Mouse (Mus musculus) testis, adult 2 months (tissue): ENCODE results near the gene Apol7e. TPM values are rescaled to one million over a fixed set of nuclear protein-coding genes. Genes with fewer than 3 reads are reported as not detected.

Experiments used
- H3K27ac ChIP-seq: fragments of 200-500 bp; 2 replicates; pipeline ENCODE4 v1.5.1; 2012; ENCODE audit warnings: low read depth, low read length; ENCODE audit not compliant: control insufficient read depth, insufficient read depth
- H3K27me3 ChIP-seq: fragments of 200-500 bp; 2 replicates; pipeline ENCODE4 v1.6.1; 2012; ENCODE audit warnings: mild to moderate bottlenecking, low read length, moderate library complexity; ENCODE audit not compliant: control insufficient read depth, insufficient read depth
- H3K36me3 ChIP-seq: fragments of 200-500 bp; 2 replicates; pipeline ENCODE4 v1.6.1; 2012; ENCODE audit warnings: mild to moderate bottlenecking, low read length; ENCODE audit not compliant: control insufficient read depth, insufficient read depth
- H3K4me1 ChIP-seq: fragments of 200-500 bp; 2 replicates; pipeline ENCODE4 v1.6.1; 2012; ENCODE audit warnings: low read length; ENCODE audit not compliant: control insufficient read depth, insufficient read depth
- H3K4me3 ChIP-seq: fragments of 200-500 bp; 2 replicates; pipeline ENCODE4 v1.5.1; 2012; ENCODE audit warnings: low read depth, mild to moderate bottlenecking, low read length, moderate library complexity, mixed read lengths; ENCODE audit not compliant: control insufficient read depth
- CTCF ChIP-seq: fragments of 200-500 bp; IDR thresholded peaks from 2 replicates; pipeline ENCODE4 v1.5.1; 2012; ENCODE audit warnings: low read depth, mild to moderate bottlenecking, inconsistent platforms, low read length, moderate library complexity; ENCODE audit not compliant: control insufficient read depth, insufficient read depth, insufficient replicate concordance
- POLR2A ChIP-seq: fragments of 200-500 bp; IDR thresholded peaks from 2 replicates; pipeline ENCODE4 v1.6.1; 2012; ENCODE audit warnings: low read depth, mild to moderate bottlenecking, inconsistent platforms, low read length, moderate library complexity; ENCODE audit not compliant: control insufficient read depth
- polyA plus RNA-seq: library from polyadenylated mRNA; depleted of rRNA; stranded (reverse); fragments of >200 nt; gene quantifications from 2 replicates; pipeline ENCODE4 v1.2.3, GENCODE M21; 2012; rRNA removed

Apol7e gene
- polyA plus RNA-seq, 1 experiment = not detected

DNA sequence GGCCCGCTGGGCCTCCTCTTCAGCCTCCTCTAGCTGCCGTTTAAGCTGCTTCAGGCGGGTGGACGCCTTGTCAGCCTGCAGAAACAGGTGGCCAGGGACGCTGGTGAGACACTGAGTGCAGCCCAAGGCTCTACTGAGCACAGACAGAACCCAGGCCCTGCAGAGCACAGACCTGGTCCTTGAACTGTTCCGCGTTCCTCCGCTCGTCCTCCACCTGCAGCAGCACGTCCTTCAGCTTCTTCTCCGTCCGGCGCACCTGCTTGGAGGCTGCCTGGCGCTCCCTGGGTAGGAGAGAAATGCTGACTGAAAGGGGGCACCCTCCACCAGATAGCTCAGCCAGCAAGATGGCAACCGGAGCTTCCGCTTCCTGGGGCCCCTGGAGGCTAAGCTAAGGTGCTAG is 64.4 kb downstream of the Apol7e start:
- H3K36me3 ChIP-seq = no peaks in the 10 kb centered on the region
- TF ChIP-seq CTCF (no peak), POLR2A (no peak)

DNA sequence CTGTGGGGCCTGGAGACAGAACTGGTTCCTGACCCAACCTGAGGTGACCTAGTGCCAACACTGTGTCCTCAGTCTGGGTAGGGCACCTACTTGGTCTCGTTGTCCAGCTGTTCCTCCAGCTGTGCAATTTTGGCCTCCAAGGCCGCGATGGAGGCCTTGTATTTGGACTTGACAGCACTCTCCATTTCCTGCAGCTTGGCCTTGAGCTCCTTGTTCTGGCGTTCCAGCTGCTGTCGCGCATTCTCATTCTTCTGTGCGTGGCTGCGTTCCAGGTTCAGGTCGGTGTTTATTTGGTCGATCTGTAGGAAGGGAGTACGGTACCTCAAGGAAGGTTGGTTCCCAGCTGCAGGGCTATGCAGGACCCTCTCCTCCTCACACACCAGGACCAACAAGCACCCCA is 65.0 kb downstream of the Apol7e start:
- Histone ChIP-seq H3K4me1 (peaks cover 3% of the 10 kb centered on the region; the same call in 1 of the 2 replicates), H3K27me3 (no peaks in the 10 kb centered on the region), H3K4me3 (no peak overlapping the region), H3K36me3 (no peaks in the 10 kb centered on the region), H3K27ac (peak overlapping the region; percentile 63)
- TF ChIP-seq POLR2A = no peak
- no peak for TF ChIP-seq CTCF

More for the DNA sequence above, 64.4 kb downstream of the Apol7e start:
- peaks cover 3% of the 10 kb centered on the region; the same call in 1 of the 2 replicates for H3K4me1 ChIP-seq
- H3K27ac ChIP-seq = peak overlapping the region; percentile 63
- no peaks in the 10 kb centered on the region for H3K27me3 ChIP-seq
- no peak overlapping the region for H3K4me3 ChIP-seq

DNA sequence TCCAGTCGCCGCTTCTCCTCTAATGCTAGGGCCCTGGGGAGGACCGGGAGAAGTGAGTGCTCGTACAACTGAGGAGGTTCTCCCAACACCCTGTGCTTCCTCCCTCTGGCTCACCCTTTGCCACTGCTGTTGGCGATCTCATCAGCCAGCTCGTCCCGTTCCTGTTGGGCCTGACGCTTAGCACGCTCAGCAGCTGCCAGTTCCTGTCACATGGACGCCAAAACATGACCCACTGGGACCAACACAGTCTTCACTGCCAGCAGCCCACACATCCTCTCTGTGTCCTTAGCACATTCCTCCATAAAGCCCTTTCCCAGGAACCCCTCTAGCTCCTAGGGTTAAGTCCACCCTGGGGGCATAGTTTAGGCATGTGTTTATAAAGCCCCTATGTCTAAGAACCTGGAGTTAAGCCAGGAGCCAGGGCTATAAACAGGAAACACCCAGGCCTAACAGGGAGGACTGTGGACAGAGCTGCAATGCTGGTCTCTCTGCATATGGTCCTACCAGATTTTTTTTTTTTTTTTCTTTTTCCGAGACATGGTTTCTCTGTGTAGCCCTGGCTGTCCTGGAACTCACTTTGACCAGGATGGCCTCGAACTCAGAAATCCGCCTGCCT is 65.8 kb downstream of the Apol7e start:
- Histone ChIP-seq H3K4me1 (peaks cover 3% of the 10 kb centered on the region; the same call in 1 of the 2 replicates), H3K27me3 (no peaks in the 10 kb centered on the region), H3K36me3 (no peaks in the 10 kb centered on the region), H3K4me3 (no peak overlapping the region), H3K27ac (peak overlapping the region; percentile 63)
- no peak for TF ChIP-seq CTCF
- peak; percentile 20; the same call in 1 of the 2 replicates for TF ChIP-seq POLR2A

DNA sequence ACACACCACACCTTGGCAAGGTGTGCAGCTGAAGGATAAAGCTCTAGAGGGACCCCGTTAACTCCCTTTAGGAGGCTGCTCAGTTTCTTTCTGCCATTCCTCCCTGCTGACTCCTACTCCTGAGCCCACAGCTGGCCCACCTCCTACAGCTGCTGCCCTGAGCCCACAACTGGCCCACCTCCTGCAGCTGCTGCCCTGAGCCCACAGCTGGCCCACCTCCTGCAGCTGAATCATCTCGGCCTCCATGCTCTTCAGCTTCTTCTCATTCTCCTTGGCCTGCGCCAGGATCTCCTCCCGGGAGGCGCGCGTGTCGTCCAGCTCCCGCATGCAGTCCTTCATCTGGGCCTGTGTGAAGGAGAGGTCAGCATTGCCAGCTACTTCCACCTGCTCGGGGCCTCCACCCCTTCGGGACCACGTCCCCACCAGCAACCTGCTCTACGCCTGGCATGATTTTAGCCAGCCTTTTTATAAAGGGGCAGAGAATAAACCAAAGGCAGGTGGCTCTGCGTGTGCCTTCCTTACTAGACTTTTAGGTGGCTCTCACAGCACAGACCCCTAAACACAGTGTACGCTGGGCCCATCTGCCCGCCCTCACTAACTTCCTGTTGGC is 66.9 kb downstream of the Apol7e start:
- TF ChIP-seq POLR2A (no peak), CTCF (no peak)
- peak overlapping the region; percentile 14; the same call in 1 of the 2 replicates for H3K27ac ChIP-seq

DNA sequence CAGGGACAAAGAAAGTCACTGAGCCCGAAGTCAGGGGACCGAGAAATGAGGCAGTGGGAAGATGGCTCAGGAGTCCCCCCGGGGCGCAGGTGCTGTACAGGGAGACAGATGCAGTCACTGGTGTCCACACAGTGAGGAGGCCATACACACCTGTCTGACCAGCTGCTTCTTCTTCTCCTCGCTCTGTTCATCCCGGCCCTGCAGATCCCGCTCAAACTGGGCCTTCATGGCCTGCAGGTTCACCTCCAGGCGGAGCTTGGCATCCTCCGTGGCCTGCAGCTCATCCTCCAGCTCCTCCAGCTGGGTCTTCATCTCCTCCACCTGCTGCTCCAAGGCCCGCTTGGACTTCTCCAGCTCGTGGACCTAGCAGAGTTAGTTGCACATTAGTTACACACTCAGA is 68.3 kb downstream of the Apol7e start:
- H3K4me3 ChIP-seq = no peak overlapping the region
- H3K4me1 ChIP-seq = peaks cover 3% of the 10 kb centered on the region; the same call in 1 of the 2 replicates
- H3K36me3 ChIP-seq = no peaks in the 10 kb centered on the region
- no peak overlapping the region for H3K27ac ChIP-seq
- TF ChIP-seq POLR2A = no peak
- TF ChIP-seq CTCF = no peak
- H3K27me3 ChIP-seq = no peaks in the 10 kb centered on the region

More for the DNA sequence above, 66.9 kb downstream of the Apol7e start:
- no peaks in the 10 kb centered on the region for H3K36me3 ChIP-seq
- peaks cover 3% of the 10 kb centered on the region; the same call in 1 of the 2 replicates for H3K4me1 ChIP-seq
- no peaks in the 10 kb centered on the region for H3K27me3 ChIP-seq
- H3K4me3 ChIP-seq = no peak overlapping the region

Other genes with a start within 250 kb of the Apol7e start
- 0.28 and 0.38 TPM in 2 replicates for gene Apol10a, start 221.8 kb upstream of the Apol7e start, polyA plus RNA-seq
- gene Apol11a, start 190.6 kb upstream of the Apol7e start, polyA plus RNA-seq = 0.15 and 0.22 TPM in 2 replicates
- 2.2 and 2.5 TPM in 2 replicates for gene Apol7c, start 165.5 kb upstream of the Apol7e start, polyA plus RNA-seq
- 107 and 146 TPM in 2 replicates for gene 1700025B11Rik, start 137.0 kb upstream of the Apol7e start, polyA plus RNA-seq
- 0.05 and 0.10 TPM in 2 replicates for gene Apol10b, start 102.7 kb upstream of the Apol7e start, polyA plus RNA-seq
- gene Gm36245, start 99.6 kb upstream of the Apol7e start, polyA plus RNA-seq = 0.41 and 1.7 TPM in 2 replicates
- gene Apol11b, start 55.6 kb upstream of the Apol7e start, polyA plus RNA-seq = 0.05 TPM in 1 of 2 replicates, not detected in the other
- not detected in 2 replicates for gene Apol9b, start 30.2 kb downstream of the Apol7e start, polyA plus RNA-seq
- 0.17 TPM in 2 replicates for gene Apol8, start 58.1 kb downstream of the Apol7e start, polyA plus RNA-seq
- gene Myh9, start 143.3 kb downstream of the Apol7e start, polyA plus RNA-seq = 4.5 and 4.6 TPM in 2 replicates
- 133 and 144 TPM in 2 replicates for gene Txn2, start 230.1 kb downstream of the Apol7e start, polyA plus RNA-seq